Mouse (Mus musculus) embryo, embryonic 11 days (tissue): ENCODE results near the gene Tppp2.

Experiments used
- DNase-seq: peaks from one replicate; pipeline ENCODE4 v3.0.0-alpha.2; 2015

The Tppp2 gene

DNA sequence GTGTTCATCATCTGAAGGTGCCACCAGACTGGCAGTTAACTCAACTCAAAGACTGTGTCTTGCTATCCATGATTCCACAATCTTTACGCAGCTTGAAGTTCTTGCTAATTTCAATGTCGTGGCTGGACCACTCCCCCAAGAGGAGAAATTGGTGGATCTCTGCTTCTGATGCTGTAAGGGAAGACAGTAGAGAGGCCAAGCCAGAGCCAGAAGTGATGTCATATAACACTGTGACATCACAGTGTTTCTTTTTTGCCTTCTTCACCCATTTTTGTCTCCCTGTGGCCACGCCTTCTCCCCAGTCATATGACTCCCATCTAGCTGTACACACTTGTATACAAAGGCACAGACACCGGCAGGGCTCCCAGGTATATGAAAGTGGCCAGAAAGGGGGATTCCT is at the start of gene Tppp2:
Tppp2 (plus strand) TSS at position 301 of the 400 bp plus-strand sequence.
- DNase-seq: no peak

DNA sequence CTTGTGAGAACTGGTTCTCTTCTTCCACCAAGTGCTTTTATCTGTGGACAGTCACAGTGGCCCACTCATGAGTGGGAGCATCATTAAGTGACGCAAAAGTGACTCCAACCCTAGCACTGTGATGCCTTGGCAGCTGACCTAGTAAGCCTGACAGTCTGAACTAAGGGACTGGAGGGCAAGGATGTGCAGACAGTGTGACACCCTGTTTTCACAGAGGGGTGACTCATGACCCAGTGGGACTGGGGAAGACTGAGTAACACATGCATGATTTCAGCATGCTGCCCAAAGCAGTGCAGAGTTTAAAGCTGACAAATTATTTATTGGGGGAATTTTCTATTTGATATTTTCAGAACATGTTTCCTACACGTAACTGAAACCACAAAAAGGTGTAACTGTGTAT is 47.5 kb upstream of the Tppp2 start:
- DNase-seq: no peak

DNA sequence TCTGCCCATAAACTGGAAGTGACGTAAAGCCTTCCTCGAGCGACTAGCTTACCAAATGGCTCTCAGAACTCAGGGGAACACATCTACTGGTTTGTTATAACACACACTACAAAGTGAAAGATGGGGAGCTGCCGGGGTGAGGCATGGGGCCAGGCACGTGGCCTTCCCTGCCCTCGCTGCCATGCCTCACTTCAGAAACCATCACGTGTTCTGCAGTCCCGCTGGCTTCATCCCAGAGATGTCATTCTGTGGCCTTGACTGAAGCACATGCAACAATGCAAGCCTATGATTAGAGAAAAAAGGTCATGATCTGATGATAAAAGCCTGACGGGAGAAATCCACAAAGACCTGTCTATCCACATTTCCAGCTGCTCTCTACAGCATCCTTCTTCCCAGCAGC is 46.5 kb upstream of the Tppp2 start:
- no peak for DNase-seq

DNA sequence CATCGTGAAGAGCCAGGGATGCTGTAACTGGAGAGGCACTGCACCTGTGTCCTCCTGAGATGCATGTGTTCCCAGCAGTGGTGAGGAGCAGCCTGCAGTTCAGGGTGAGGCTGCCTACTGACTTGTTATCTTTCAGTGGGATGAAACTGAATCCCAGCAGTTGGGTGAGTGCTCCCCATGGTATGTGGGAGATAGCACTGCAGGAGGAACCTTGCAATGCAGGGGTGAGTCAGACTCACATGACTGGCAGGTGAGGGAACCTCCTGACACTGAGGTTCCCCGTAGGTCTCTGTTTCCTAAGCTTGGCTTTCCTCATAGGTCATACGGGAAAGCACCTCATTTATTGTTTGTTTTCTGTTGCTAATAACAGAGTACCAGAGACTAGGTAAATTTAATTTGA is 40.7 kb upstream of the Tppp2 start:
- DNase-seq: no peak

DNA sequence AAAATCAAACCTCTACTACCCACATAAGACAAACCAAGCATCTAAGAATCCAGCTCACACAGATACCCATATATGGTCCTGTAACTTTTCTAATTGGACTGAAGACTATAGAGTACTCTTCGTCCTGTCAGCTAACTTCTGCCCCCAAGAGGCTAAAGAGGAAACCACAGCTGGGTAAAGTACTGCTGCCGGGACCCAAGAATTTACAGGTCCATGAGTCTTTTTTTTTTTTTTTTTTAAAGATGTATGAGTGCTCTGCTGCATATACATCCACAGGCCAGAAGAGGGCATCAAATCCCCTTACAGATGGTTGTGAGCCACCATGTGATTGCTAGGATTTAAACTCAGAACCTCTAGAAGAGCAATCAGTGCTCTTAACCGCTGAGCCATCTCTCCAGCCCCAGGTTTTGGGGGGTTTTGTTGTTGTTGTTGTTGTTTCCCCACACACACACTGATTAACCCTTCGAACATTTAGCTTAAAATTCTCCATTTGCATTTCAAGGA is 34.6 kb upstream of the Tppp2 start:
- peak; percentile 81 for DNase-seq

DNA sequence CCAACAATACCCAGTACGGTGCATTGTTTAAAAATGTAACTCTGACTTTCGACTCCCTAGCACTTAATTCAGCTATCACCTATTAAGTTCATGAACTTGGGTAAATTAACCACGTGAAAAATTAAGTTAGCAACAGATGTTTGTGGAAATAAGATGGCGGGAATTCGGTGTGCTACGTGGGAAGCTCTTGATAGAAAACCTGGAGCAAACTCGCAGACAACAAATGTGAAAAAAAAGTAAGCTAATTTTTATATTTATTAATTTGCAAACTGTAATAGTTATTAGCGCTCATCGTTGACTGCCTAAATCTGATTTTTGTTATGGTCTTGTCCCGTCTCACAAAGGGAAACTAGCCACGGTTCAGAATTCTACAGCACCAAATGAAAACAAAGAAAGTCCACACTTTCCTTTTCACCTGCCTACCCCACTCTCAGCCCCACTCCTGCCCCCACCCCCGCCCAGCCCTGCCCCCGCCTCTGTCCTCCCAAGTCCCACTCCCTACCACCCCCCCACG is 34.1 kb upstream of the Tppp2 start:
- DNase-seq: peak; percentile 68

DNA sequence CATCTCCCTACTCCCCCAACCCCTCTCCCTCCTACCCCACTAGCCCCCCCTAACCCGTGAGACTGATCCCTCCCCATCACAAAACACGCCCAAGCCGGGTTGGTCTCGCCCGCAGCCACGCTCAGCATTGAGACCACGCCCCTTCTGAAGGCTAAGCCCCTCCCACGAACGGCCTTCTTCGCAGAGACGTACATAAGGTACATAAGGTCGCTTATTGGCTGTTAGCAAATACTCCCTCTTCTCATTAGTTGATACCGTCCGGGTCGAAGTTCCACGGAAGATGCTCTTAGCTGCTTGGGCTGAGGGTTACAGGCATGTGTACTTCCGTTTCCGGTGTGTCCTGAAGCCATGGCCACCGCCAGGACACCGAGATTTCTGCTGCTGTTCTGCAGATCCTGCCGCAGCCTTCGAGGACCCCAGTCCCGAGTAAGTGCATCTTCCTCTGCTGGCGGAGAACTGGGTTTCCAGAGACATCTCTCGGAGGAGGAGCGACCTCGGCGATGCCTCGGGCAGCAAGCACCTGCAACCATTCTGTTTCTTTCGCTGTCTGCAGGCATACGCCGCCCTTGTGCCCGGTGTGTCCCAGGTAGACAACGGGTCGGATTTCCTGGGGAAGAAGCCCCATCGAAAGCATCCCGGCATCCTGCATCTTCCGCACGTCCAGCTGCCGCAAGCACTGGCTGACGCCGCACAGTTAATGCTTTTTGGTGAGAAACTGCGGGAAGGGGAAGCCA is 33.5 kb upstream of the Tppp2 start, which contains the start of gene Mettl17:
Mettl17 (plus strand) TSS at position 245 of the 734 bp plus-strand sequence.
- peak; percentile 98 for DNase-seq

DNA sequence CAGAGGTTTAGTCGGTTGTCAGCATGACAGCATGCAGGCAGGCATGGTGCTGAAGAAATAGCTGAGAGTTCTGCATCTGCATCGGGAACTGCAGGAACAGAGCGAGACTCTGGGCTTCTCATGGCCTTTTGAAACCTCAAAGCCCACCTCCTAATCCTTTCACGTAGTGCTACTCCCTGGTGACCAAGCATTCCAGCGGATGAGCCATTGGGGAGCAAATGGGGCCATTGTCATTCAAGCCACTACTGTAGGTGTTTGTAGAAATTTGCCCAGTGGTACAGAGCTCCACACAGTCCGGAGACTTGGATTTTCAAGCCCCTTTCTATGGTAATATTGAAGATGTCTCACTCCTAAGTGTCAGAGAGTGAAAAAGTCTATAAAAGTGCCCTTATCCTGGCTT is 32.2 kb upstream of the Tppp2 start:
- DNase-seq: no peak

DNA sequence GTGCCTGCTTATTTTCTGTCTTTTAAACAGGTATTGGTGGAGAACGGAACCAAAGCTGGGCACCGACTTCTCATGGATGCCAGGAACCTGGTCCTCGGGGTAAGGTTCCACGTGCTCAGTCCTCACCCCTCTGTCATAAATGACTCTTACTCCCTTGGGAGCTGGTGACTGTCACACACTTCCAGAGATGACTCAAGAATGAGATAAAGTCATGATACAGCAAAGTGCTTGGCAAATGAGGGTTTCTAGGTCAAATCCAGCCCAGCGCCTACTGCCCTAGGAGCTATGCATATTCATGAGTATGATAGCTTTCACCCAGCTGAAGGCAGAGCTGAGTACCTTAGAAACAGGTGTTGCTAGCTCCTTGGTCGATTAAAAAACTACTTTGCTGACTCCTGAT is 28.4 kb upstream of the Tppp2 start:
- DNase-seq: no peak

DNA sequence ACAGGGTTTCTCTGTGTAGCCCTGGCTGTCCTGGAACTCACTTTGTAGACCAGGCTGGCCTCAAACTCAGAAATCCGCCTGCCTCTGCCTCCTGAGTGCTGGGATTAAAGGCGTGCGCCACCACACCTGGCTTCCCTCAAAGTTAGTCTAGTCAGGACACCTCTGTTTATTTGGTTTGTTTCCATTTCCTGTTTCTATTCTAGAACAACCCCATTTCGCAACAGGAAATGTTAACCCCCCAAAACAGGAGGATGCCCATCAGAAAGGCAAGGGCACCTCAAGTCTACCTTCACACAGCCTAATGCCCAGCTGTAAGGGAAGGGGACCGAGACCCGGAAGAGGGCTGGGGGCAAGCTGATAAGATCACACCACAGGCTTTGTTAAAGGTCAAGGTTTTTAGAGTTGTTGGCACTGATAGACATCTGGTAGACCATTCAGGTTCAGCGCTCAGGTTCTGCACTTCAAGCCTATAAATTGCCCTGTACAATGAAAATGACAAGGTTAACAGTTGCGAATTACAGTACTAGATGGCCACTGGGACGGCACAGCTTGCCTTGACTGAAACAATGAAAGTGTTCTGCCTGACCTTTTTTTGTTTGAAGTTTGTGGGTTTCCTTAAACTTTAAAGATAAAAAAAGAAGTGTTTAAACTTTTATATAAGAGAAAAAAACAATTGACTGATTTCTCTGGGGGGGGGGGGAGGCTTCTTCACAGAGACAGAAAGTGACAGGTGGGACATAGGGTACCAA is 25.9 kb upstream of the Tppp2 start, which contains the start of gene Slc39a2:
Slc39a2 (plus strand) TSS at position 699 of the 749 bp plus-strand sequence.
- DNase-seq: no peak

DNA sequence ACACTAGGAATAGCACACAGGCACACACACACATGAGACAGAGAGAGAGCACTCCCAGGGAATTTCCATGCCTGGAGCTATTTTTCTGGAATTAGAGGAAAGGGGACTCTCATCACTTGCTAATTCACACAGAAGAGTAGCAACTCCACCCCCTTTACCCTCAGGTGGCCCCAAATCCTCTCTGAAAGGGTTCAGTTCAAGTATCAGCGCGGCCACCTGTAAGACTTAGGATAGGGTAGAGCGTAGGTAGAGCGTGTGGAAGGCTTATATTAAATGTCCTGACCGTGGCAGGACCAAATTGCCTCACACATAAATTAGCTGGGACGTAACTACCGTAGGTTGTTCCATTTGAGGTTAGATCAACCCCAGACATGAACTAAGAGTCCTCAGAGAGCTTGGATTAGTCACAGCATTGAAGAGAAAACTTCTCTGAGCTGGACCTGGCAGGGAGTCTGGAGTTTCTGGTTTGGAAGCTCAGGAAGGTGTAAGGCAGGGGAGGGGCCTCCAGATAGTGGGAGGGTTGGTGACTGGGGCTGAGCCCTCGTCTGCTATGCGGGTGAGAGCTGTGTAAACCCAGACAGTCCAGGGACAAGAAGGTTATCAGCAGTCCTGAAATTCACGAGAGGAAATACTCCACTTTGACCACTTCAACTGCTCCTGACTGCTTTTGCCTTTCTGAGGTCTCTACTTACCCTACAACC is 25.0 kb upstream of the Tppp2 start:
- DNase-seq: no peak

DNA sequence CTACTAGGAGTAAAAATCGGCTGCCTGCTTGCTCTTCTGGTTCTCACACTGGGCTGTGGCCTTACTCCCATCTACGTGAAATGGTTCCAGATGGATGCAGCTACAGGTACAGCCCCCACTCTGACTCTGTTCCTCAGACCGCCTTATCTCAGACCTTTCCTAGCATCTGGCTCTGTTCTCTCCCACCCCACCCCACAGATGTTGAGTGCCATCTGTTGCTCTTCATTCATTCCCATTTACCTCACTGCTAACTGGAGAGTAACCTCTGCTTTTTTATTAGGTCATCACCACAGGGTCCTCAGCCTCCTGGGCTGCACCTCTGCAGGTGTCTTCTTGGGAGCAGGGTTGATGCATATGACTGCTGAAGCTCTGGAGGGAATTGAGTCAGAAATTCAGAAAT is 24.4 kb upstream of the Tppp2 start:
- no peak for DNase-seq

DNA sequence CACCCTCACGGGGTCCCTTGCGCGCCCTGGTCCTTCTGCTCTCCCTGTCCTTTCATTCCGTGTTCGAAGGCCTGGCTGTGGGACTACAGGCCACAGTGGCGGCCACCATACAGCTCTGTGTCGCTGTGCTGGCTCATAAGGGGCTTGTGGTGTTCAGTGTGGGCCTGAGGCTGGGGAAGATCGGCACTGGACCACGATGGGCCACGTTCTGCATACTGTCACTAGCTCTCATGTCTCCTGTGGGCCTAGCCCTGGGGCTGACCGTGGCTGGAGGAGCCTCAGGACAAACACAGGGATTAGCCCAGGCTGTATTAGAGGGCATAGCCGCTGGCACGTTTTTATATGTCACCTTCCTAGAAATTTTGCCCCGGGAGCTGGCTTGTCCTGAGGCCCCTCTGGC is 23.2 kb upstream of the Tppp2 start:
- DNase-seq: no peak

DNA sequence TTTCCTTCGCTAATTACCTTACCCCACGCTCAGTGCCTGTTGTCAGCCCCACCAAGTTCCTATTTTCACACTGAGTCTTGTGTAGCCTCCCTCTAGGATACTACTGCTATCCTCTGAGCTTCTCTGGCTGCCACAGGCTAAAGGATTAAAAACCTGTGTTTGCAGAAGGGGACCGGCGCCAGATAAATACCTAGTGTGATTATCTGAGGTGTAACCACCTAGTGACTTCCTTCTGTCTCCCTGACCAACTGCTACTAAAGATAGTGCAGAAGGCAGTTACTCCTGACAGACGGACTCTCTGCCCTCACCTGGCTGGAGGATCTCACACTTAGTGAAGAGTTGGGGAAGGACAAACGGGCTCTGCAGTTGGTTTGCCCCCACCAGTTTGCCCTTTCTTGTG is 22.2 kb upstream of the Tppp2 start:
- DNase-seq: no peak

DNA sequence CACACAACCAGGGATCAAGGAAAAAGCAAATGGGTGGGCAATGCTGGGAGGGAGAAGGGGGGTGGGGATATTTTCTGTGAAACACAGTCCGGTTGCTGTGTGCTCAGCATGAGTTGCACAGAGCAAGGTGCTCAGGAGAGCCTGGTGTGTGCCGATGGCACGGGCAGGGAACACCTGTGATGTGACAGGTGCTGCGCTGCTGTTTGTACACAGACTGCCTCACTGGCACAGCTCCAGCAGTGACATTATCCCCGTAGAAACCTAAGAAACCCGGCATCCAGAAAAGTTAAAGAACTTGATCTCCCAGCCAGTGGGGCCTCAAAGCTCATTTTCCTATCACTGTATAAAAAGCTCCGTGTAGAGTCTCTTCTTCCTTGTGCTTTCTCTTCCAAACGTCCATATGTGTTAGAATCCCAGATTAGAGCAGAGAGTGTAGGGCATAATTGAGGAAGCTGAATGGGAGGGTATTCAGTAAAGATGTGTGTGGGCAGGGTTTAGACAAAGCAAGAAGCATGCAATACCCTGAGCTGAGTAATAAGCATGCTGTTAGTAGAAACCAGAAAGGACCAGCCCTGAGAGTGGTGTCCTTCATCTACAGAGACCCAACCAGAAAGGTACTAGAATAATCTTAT is 21.6 kb upstream of the Tppp2 start:
- no peak for DNase-seq

DNA sequence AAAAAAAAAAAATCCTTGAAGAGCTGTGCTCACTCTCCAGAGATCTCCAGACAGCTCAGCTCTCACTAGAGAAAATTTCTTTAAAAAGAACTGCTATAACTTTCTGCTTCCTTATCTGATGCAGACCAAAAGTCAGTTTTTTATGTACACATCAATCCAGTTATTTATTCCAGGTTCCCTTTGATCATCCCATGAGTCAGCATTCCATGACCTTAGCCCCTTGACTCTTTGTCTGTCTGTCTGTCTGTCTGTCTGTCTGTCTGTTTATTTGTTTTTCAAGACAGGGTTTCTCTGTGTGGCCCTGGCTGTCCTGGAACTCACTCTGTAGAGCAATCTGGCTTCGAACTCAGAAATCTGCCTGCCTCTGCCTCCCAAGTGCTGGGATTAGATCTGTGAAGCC is 18.9 kb upstream of the Tppp2 start:
- no peak for DNase-seq

DNA sequence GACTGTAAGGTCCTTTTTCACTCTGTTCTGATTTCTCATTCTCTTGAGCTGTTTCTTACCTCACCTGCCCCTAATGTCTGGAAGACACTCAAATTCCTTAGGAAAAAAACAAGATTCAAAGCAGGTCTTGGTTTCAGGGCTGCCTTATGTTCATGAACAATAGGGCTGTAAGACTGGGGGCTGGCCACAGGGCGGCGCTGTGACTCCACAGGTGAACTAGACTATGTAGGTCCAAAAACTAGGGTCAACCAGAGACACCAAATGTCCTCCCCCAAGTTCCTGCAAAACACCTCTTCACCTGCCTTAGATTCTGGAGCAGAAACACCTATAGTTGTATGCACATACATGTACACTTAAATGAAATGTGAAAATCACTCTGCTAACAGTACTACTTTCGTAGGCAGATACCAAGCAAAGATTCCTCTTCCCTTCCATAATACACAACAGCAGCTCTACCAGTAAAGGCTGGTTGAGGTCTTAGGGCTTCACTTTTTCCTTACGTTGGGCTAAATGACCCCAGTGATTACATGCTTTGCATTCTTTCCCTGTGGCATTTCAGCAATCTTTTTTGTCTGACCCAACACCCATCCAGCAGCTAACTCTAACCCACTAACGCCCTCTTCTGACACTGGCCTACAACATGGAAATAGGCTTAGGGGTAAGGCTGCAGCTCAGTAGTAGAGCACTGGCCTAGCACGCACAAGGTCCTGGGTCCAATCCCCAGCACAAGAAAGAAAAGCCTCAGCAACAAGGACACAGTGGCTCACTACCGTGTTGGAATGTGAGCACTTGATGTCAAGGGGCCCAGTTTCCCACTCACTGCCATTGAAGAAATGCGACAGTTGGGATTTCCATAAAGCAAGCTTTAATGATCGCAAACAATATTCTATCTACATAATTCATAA is 15.2 kb upstream of the Tppp2 start:
- peak; percentile 79 for DNase-seq

DNA sequence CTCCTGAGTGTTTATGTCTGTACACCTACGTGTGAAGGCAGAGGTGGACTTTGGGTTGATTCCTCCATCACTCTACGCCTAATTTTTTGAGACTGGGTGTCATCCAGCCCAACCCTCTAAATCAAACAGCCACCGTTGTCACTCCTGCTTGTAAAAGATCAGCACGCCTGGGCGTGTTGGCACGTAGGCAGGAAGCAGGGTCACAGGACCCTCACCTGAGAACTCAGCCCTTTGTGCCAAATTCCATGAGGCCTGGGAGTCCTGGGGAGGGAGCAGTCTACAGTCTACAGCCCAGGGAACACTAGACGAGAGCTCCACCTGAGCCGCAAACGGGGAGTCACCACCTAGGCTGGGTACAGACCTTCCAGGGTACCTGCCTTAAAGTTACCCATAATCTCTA is 14.4 kb upstream of the Tppp2 start:
- DNase-seq: no peak

DNA sequence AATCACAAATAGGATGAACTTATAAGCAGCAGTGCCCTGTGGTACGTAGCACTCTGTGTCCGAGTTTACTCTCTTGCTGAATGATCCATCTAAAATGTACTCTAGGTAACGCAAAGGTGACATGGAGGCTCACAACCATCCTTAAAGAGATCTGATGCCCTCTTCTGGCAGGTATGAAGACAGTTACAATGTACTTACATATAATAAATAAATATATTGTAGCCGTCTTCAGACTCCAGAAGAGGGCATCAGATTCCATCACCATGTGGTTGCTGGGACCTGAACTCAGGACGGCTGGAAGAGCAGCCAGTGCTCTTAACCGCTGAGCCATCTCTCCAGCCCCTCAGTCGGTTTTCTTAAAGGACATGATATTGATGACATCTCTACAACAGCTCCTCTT is 13.5 kb upstream of the Tppp2 start:
- peak; percentile 26 for DNase-seq

DNA sequence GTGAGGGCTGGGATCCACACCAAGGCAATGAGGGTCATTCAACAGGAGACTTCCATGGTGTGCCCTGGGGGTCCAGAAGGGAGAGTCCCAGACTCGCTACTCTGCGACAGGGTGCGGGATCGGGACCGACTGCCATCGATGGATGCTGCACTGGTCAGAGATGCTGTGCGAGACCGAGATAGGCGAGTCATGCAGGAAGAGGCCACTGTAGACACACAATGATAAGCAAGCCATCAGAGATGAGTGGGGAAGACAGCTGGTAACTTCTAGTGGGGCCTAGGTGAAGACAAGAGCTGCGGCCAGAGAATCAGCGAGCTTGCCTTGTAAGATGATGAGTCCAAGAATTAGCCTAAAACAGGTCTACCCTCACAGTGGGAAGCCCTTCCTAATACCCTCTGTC is 12.1 kb upstream of the Tppp2 start:
- no peak for DNase-seq

DNA sequence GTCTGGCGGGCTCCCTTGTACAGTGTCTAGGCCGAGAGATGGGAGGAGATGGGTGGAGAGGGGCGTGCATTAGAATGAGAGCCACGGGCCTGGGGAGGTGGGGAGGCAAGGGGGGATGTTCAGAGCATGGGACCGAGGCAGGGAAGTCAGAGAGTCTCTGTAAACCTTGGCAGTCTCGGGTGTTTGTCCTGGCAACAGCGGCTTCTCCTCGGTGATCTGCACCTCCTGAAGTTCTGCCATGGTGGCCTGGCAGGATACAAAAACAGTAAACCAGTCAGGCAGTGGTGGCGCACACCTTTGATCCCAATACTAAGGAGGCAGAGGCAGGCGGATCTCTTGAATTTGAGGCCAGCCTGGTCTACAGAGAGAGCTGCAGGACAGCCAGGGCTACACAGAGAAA is 6.9 kb upstream of the Tppp2 start:
- DNase-seq: no peak
